Mouse (Mus musculus): ENCODE data around the gene Zfhx2.

- TF ChIP-seq CTCF (IDR thresholded peaks at IDR 0.05; ENCODE audit: low read depth, low read length) = no peak
- TF ChIP-seq POLR2A (IDR thresholded peaks at IDR 0.05; ENCODE audit: borderline replicate concordance, low read depth, low read length) = no peak
Observed at GRCm38 (mm10) chr14:55122359-55122758, 30.2 kb upstream of the Zfhx2 start.
